Mouse (Mus musculus) liver, postnatal 0 days (tissue): ENCODE data around the gene Dnaaf1. TPM values are rescaled to one million over a fixed set of nuclear protein-coding genes. Genes with fewer than 3 reads are reported as not detected.

Source experiments
- ATAC-seq: fragments of 200-750 bp; cut with Nextera tagmentation; 2 replicates; pipeline ENCODE4 v1.8.0; 2017; ENCODE audit warnings: mild to moderate bottlenecking, moderate library complexity
- DNase-seq: peaks from one replicate; pipeline ENCODE4 v3.0.0-alpha.2; 2016
- H3K27ac ChIP-seq: fragments of 300-500 bp; sonication (generic); 2 replicates; pipeline ENCODE4 v1.5.1; 2014; ENCODE audit warnings: antibody characterized with exemption, moderate library complexity, mild to moderate bottlenecking, low read depth
- H3K27me3 ChIP-seq: fragments of 300-500 bp; sonication (generic); 2 replicates; pipeline ENCODE4 v1.6.1; 2014; ENCODE audit warnings: low read length, control low read depth, mixed read lengths; ENCODE audit not compliant: insufficient read depth
- H3K36me3 ChIP-seq: fragments of 300-500 bp; sonication (generic); replicated peaks from 2 replicates; pipeline ENCODE4 v1.6.1; 2014; ENCODE audit warnings: mild to moderate bottlenecking, control low read depth, low read length, moderate library complexity, mixed read lengths; ENCODE audit not compliant: insufficient read depth
- H3K4me1 ChIP-seq: fragments of 300-500 bp; sonication (generic); 2 replicates; pipeline ENCODE4 v1.6.1; 2014; ENCODE audit warnings: antibody characterized with exemption, mild to moderate bottlenecking, control low read depth; ENCODE audit not compliant: insufficient read depth
- H3K4me2 ChIP-seq: fragments of 300-500 bp; sonication (generic); 2 replicates; pipeline ENCODE4 v1.6.1; 2014; ENCODE audit warnings: low read depth, mild to moderate bottlenecking, low read length, moderate library complexity, mixed read lengths
- H3K4me3 ChIP-seq: fragments of 300-500 bp; sonication (generic); 2 replicates; pipeline ENCODE4 v1.5.1; 2014; ENCODE audit warnings: low read depth, low read length
- H3K9ac ChIP-seq: fragments of 300-500 bp; sonication (generic); replicated peaks from 2 replicates; pipeline ENCODE4 v1.6.1; 2014; ENCODE audit warnings: mild to moderate bottlenecking, moderate library complexity
- H3K9me3 ChIP-seq: fragments of 300-500 bp; sonication (generic); 2 replicates; pipeline ENCODE4 v1.6.1; 2016; ENCODE audit warnings: mild to moderate bottlenecking, control low read depth, low read length, mixed read lengths
- CTCF ChIP-seq: sonication (generic); IDR thresholded peaks from 2 replicates; pipeline ENCODE4 v1.5.1; 2016; ENCODE audit warnings: antibody characterized with exemption, low read depth
- EP300 ChIP-seq: IDR thresholded peaks from 2 replicates; pipeline ENCODE4 v1.6.1; 2016; ENCODE audit warnings: antibody characterized with exemption, low read depth, mild to moderate bottlenecking
- WGBS: fragments of 180-500 bp; shearing (Covaris S2); extraction: QIAGEN DNeasy Blood & Tissue Kit; methylation state at CpG from one replicate; pipeline ENCODE4 v1.1.7; 2014; ENCODE audit not compliant: insufficient replicate concordance; 5-methylcytosine and 5-hydroxymethylcytosine counted together
- polyA plus RNA-seq: library from polyadenylated mRNA; unstranded; fragments of >200 nt; fragmentation: Nextera tagmentation; extraction: Ambion mirVana; gene quantifications from 2 replicates; pipeline ENCODE4 v1.2.1, GENCODE M21; 2015

Dnaaf1 gene
- polyA plus RNA-seq, 1 experiment from 2014 or later, result not detected

- TF ChIP-seq CTCF, result no peak
- no peak for TF ChIP-seq EP300
- 79% methylated on average over 8 of the region's 8 CpGs for WGBS
- H3K4me3 ChIP-seq, result no peak overlapping the region
- ATAC-seq (no peak), DNase-seq (no peak)
- H3K9me3 ChIP-seq, result no peaks in the 10 kb centered on the region
- 0 out of 2 replicates have a peak, but pooled peaks cover 2% of the 10 kb centered on the region for H3K4me1 ChIP-seq
- no peak overlapping the region for H3K9ac ChIP-seq
- no peak overlapping the region for H3K27ac ChIP-seq
- H3K27me3 ChIP-seq, result no peaks in the 10 kb centered on the region
- no peaks in the 10 kb centered on the region for H3K36me3 ChIP-seq
- H3K4me2 ChIP-seq, result no peak overlapping the region
Measured at GRCm38 (mm10) chr8:119623061-119623460, 48.0 kb downstream of the Dnaaf1 start.

- Histone ChIP-seq H3K9me3 (no peaks in the 10 kb centered on the region), H3K36me3 (no peaks in the 10 kb centered on the region), H3K4me2 (no peak overlapping the region), H3K4me3 (no peak overlapping the region), H3K27me3 (no peaks in the 10 kb centered on the region), H3K4me1 (0 out of 2 replicates have a peak, but pooled peaks cover 2% of the 10 kb centered on the region), H3K27ac (no peak overlapping the region), H3K9ac (no peak overlapping the region)
- no peak for DNase-seq
- WGBS, result 73% methylated on average over 1 of the region's 1 CpGs
- ATAC-seq, result no peak
- TF ChIP-seq EP300 (no peak), CTCF (no peak)
Measured at GRCm38 (mm10) chr8:119623744-119624143, 48.7 kb downstream of the Dnaaf1 start.

GRCm38 (mm10) chr8:119624916-119625315, 49.9 kb downstream of the Dnaaf1 start:
- no peaks in the 10 kb centered on the region for H3K36me3 ChIP-seq
- no peak overlapping the region for H3K27ac ChIP-seq
- DNase-seq, result no peak
- H3K9ac ChIP-seq, result no peak overlapping the region
- no peak for ATAC-seq
- H3K4me3 ChIP-seq, result no peak overlapping the region
- 90% methylated on average over 7 of the region's 7 CpGs for WGBS
- H3K27me3 ChIP-seq, result no peaks in the 10 kb centered on the region
- TF ChIP-seq EP300 (no peak), CTCF (no peak)
- no peaks in the 10 kb centered on the region for H3K9me3 ChIP-seq
- 0 out of 2 replicates have a peak, but pooled peaks cover 2% of the 10 kb centered on the region for H3K4me1 ChIP-seq
- no peak overlapping the region for H3K4me2 ChIP-seq

GRCm38 (mm10) chr8:119625788-119626187, 50.8 kb downstream of the Dnaaf1 start:
- Histone ChIP-seq H3K9ac (no peak overlapping the region), H3K4me2 (no peak overlapping the region), H3K27ac (no peak overlapping the region), H3K4me3 (no peak overlapping the region), H3K27me3 (no peaks in the 10 kb centered on the region), H3K4me1 (0 out of 2 replicates have a peak, but pooled peaks cover 2% of the 10 kb centered on the region), H3K36me3 (no peaks in the 10 kb centered on the region), H3K9me3 (no peaks in the 10 kb centered on the region)
- TF ChIP-seq EP300 (no peak), CTCF (no peak)
- ATAC-seq, result no peak
- 77% methylated on average over 22 of the region's 22 CpGs for WGBS
- DNase-seq, result no peak

GRCm38 (mm10) chr8:119627199-119627598, 52.2 kb downstream of the Dnaaf1 start:
- Histone ChIP-seq H3K27ac (no peak overlapping the region), H3K4me3 (no peak overlapping the region), H3K9ac (no peak overlapping the region), H3K9me3 (no peaks in the 10 kb centered on the region), H3K27me3 (0 out of 2 replicates have a peak, but pooled peaks cover 2% of the 10 kb centered on the region), H3K4me1 (0 out of 2 replicates have a peak, but pooled peaks cover 2% of the 10 kb centered on the region), H3K36me3 (no peaks in the 10 kb centered on the region), H3K4me2 (no peak overlapping the region)
- DNase-seq, result no peak
- 63% methylated on average over 7 of the region's 7 CpGs for WGBS
- peak; percentile 36 for ATAC-seq
- TF ChIP-seq EP300 (no peak; the same call in 1 of the 2 replicates), CTCF (no peak)

- H3K4me3 ChIP-seq, result no peak overlapping the region
- 50% methylated on average over 10 of the region's 10 CpGs for WGBS
- H3K9me3 ChIP-seq, result no peaks in the 10 kb centered on the region
- TF ChIP-seq CTCF (no peak), EP300 (no peak)
- H3K9ac ChIP-seq, result no peak overlapping the region
- 0 out of 2 replicates have a peak, but pooled peaks cover 2% of the 10 kb centered on the region for H3K4me1 ChIP-seq
- no peaks in the 10 kb centered on the region for H3K36me3 ChIP-seq
- H3K27ac ChIP-seq, result no peak overlapping the region
- peak; percentile 41; the same call in 1 of the 2 replicates for ATAC-seq
- H3K4me2 ChIP-seq, result no peak overlapping the region
- H3K27me3 ChIP-seq, result peaks cover 8% of the 10 kb centered on the region; the same call in 1 of the 2 replicates
- no peak for DNase-seq
Measured at GRCm38 (mm10) chr8:119627613-119628359, 52.8 kb downstream of the Dnaaf1 start.
